8 mouse cellular contexts compared by ENCODE assay signal in genomic region chr2:166154749-166155453, GRCm38 (mm10). TPM values are rescaled to one million over a fixed set of nuclear protein-coding genes. Genes with fewer than 3 reads are reported as not detected.
A peak's percentile ranks its signal among the peaks of the same experiment; 100 is the strongest.
DNase-seq lines count a peak whose midpoint lies in the region; ATAC-seq and TF ChIP-seq lines count a peak whose summit lies in the region.

No protein-coding gene starts in this region.

- no peak for TF ChIP-seq CTCF in C2C12 (IDR thresholded peaks at IDR 0.05; ENCODE audit: control insufficient read depth, insufficient read depth, insufficient read length)

- peaks cover 5% of the 10 kb centered on the region for H3K79me3 ChIP-seq in C2C12 (ENCODE audit: low read depth)

- H3ac ChIP-seq in C2C12 (ENCODE audit: control insufficient read depth, insufficient read length, low read depth) = peak overlapping the region; percentile 87

- peak overlapping the region; percentile 73 for H3K4me2 ChIP-seq in embryonic facial prominence, embryonic 12.5 days (replicated peaks)
- peak overlapping the region; percentile 92 for H3K4me2 ChIP-seq in hindbrain, embryonic 11.5 days (replicated peaks; ENCODE audit: low read depth, low read length)
- peak overlapping the region; percentile 92 for H3K4me2 ChIP-seq in limb, embryonic 13.5 days (replicated peaks)
- H3K4me2 ChIP-seq in midbrain, embryonic 15.5 days = peak overlapping the region; percentile 95

- no peaks in the 10 kb centered on the region for H3K9me3 ChIP-seq in embryonic facial prominence, embryonic 12.5 days
- no peaks in the 10 kb centered on the region for H3K9me3 ChIP-seq in hindbrain, embryonic 11.5 days (ENCODE audit: control insufficient read depth, low read length)
- H3K9me3 ChIP-seq in limb, embryonic 13.5 days = no peaks in the 10 kb centered on the region
- H3K9me3 ChIP-seq in midbrain, embryonic 15.5 days = no peaks in the 10 kb centered on the region

- peak; percentile 78 for DNase-seq in embryo, embryonic 10.5 days (ENCODE audit: low spot score)
- DNase-seq in embryo, embryonic 9.5 days (ENCODE audit: extremely low spot score) = no peak
- peak; percentile 85 for DNase-seq in hindbrain, embryonic 11.5 days (ENCODE audit: low spot score)

- H3K27ac ChIP-seq in embryonic facial prominence, embryonic 12.5 days = peak overlapping the region; percentile 99
- peak overlapping the region; percentile 86 for H3K27ac ChIP-seq in hindbrain, embryonic 11.5 days (ENCODE audit: low read depth, low read length)
- peak overlapping the region; percentile 98 for H3K27ac ChIP-seq in limb, embryonic 13.5 days
- H3K27ac ChIP-seq in midbrain, embryonic 15.5 days = peak overlapping the region; percentile 86

- ATAC-seq in embryonic facial prominence, embryonic 12.5 days (ENCODE audit: insufficient number of reproducible peaks, insufficient read depth, low FRiP score, low TSS enrichment) = peak; percentile 31; the same call in 1 of the 2 replicates
- ATAC-seq in hindbrain, embryonic 11.5 days (ENCODE audit: low FRiP score) = peak; percentile 66
- peak; percentile 20; the same call in 1 of the 2 replicates for ATAC-seq in limb, embryonic 13.5 days (ENCODE audit: low FRiP score, low read depth)
- ATAC-seq in midbrain, embryonic 15.5 days (replicated peaks) = peak; percentile 79
- ATAC-seq in activated CD4-positive, CD25-positive, alpha-beta regulatory T cell, adult 4 months = no peak

- H3K4me3 ChIP-seq in C2C12 (ENCODE audit: insufficient read depth, poor library complexity, severe bottlenecking) = peak overlapping the region; percentile 41
- peak overlapping the region; percentile 78 for H3K4me3 ChIP-seq in embryonic facial prominence, embryonic 12.5 days
- peak overlapping the region; percentile 70 for H3K4me3 ChIP-seq in hindbrain, embryonic 11.5 days (ENCODE audit: low read depth, low read length)
- H3K4me3 ChIP-seq in limb, embryonic 13.5 days = peak overlapping the region; percentile 87
- peak overlapping the region; percentile 75 for H3K4me3 ChIP-seq in midbrain, embryonic 15.5 days

- WGBS in embryonic facial prominence, embryonic 12.5 days = under 1% methylated on average over 61 of the region's 95 CpGs
- WGBS in hindbrain, embryonic 11.5 days = under 1% methylated on average over 69 of the region's 95 CpGs
- 2% methylated on average over 87 of the region's 95 CpGs for WGBS in limb, embryonic 13.5 days
- WGBS in midbrain, embryonic 15.5 days = under 1% methylated on average over 89 of the region's 95 CpGs

- no peaks in the 10 kb centered on the region for H3K27me3 ChIP-seq in C2C12 (ENCODE audit: control insufficient read depth, insufficient read depth, insufficient read length)
- H3K27me3 ChIP-seq in embryonic facial prominence, embryonic 12.5 days = no peaks in the 10 kb centered on the region
- peaks cover 12% of the 10 kb centered on the region for H3K27me3 ChIP-seq in hindbrain, embryonic 11.5 days (ENCODE audit: control insufficient read depth, insufficient read depth, low read length)
- H3K27me3 ChIP-seq in limb, embryonic 13.5 days = no peaks in the 10 kb centered on the region
- H3K27me3 ChIP-seq in midbrain, embryonic 15.5 days (replicated peaks) = peaks cover 7% of the 10 kb centered on the region; the same call in 1 of the 2 replicates

- H3K79me2 ChIP-seq in C2C12 (ENCODE audit: control insufficient read depth, insufficient read depth) = peaks cover 27% of the 10 kb centered on the region

- H3K9ac ChIP-seq in embryonic facial prominence, embryonic 12.5 days = peak overlapping the region; percentile 98
- H3K9ac ChIP-seq in hindbrain, embryonic 11.5 days (ENCODE audit: low read depth, low read length) = peak overlapping the region; percentile 90
- peak overlapping the region; percentile 99 for H3K9ac ChIP-seq in limb, embryonic 13.5 days
- H3K9ac ChIP-seq in midbrain, embryonic 15.5 days = peak overlapping the region; percentile 79

- no peaks in the 10 kb centered on the region for H3K36me3 ChIP-seq in C2C12 (ENCODE audit: control insufficient read depth, insufficient read depth)
- no peaks in the 10 kb centered on the region for H3K36me3 ChIP-seq in embryonic facial prominence, embryonic 12.5 days
- no peaks in the 10 kb centered on the region for H3K36me3 ChIP-seq in hindbrain, embryonic 11.5 days (ENCODE audit: control insufficient read depth, insufficient read depth, low read length)
- H3K36me3 ChIP-seq in limb, embryonic 13.5 days = no peaks in the 10 kb centered on the region; the same call in 1 of the 2 replicates
- no peaks in the 10 kb centered on the region for H3K36me3 ChIP-seq in midbrain, embryonic 15.5 days (replicated peaks)

- peaks cover 65% of the 10 kb centered on the region for H3K4me1 ChIP-seq in embryonic facial prominence, embryonic 12.5 days
- H3K4me1 ChIP-seq in hindbrain, embryonic 11.5 days (replicated peaks; ENCODE audit: control insufficient read depth, insufficient read depth, low read length) = peaks cover 16% of the 10 kb centered on the region
- H3K4me1 ChIP-seq in limb, embryonic 13.5 days = peaks cover 76% of the 10 kb centered on the region
- peaks cover 43% of the 10 kb centered on the region for H3K4me1 ChIP-seq in midbrain, embryonic 15.5 days

TF ChIP-seq in C2C12, 6 proteins besides CTCF, POLR2A, EP300 and RAD21:
- TF ChIP-seq CEBPB (IDR thresholded peaks at IDR 0.05; ENCODE audit: low read depth) (no peak), MAX (IDR thresholded peaks at IDR 0.05) (no peak), MYOD1 (IDR thresholded peaks at IDR 0.05; ENCODE audit: control insufficient read depth, insufficient read length, low read depth) (no peak), USF1 (IDR thresholded peaks at IDR 0.05; ENCODE audit: low read depth) (no peak), FOSL1 (IDR thresholded peaks at IDR 0.05; ENCODE audit: insufficient read depth, low read length, poor library complexity, severe bottlenecking) (no peak), MYOG (IDR thresholded peaks at IDR 0.05; ENCODE audit: control insufficient read depth, extremely low read depth, insufficient read length) (no peak)

RNA-seq across cellular contexts. Expression of gene Sulf2, which starts 0.6 kb away (rescaled TPM):
- 25.8 TPM for polyA plus RNA-seq in C2C12 (2012; fragmentation: generic; extraction: Trizol)
- 229 and 238 TPM in 2 replicates for polyA plus RNA-seq in embryonic facial prominence, embryonic 12.5 days (2016; fragmentation: Nextera tagmentation; extraction: Ambion mirVana)
- polyA plus RNA-seq in hindbrain, embryonic 11.5 days (2014; fragmentation: Nextera tagmentation; extraction: Ambion mirVana) = 104 and 115 TPM in 2 replicates
- 171 and 181 TPM in 2 replicates for polyA plus RNA-seq in limb, embryonic 13.5 days (2015; fragmentation: Nextera tagmentation; extraction: Ambion mirVana)
- 106 and 108 TPM in 2 replicates for polyA plus RNA-seq in midbrain, embryonic 15.5 days (2015; fragmentation: Nextera tagmentation; extraction: Ambion mirVana)
- polyA plus RNA-seq in activated CD4-positive, CD25-positive, alpha-beta regulatory T cell, adult 4 months (2017; shearing (Covaris generic)) = 1 to 10 TPM; 1.3 to 1.5 TPM

Comparison
In these comparisons a context has a peak if more than half of its experiments do, and no peak if none do; other contexts are left out.
1. RNA of gene Sulf2, which starts 0.6 kb away (polyA plus RNA-seq): 229 to 238 TPM in embryonic facial prominence, embryonic 12.5 days, 171 to 181 TPM in limb, embryonic 13.5 days, 104 to 115 TPM in hindbrain, embryonic 11.5 days, 106 to 108 TPM in midbrain, embryonic 15.5 days and 25.8 TPM in C2C12 (single experiment); 1.3 to 1.5 TPM in activated CD4-positive, CD25-positive, alpha-beta regulatory T cell, adult 4 months; every median in the first group is over 10 times any median in the second.
2. Peak in every context shown above with its lines, with median percentiles within 50 percentile points of each other: H3K4me3 ChIP-seq, H3K27ac ChIP-seq, H3K4me2 ChIP-seq and H3K9ac ChIP-seq.